Mouse (Mus musculus) midbrain, embryonic 13.5 days (tissue): Measurements from ENCODE around the gene Itpkb. TPM values are rescaled to one million over a fixed set of nuclear protein-coding genes. Genes with fewer than 3 reads are reported as not detected.
A peak's percentile ranks its signal among the peaks of the same experiment; 100 is the strongest.

Experiments
- ATAC-seq: fragments of 200-750 bp; cut with Nextera tagmentation; 2 replicates; pipeline ENCODE4 v1.8.0; 2017; ENCODE audit warnings: mild to moderate bottlenecking, moderate TSS enrichment, moderate library complexity
- H3K27ac ChIP-seq: fragments of 300-500 bp; sonication (generic); 2 replicates; pipeline ENCODE4 v1.5.1; 2015; ENCODE audit warnings: inconsistent platforms, mild to moderate bottlenecking, moderate library complexity
- H3K27me3 ChIP-seq: fragments of 300-500 bp; sonication (generic); 2 replicates; pipeline ENCODE4 v1.6.1; 2015; ENCODE audit warnings: mild to moderate bottlenecking, inconsistent platforms
- H3K36me3 ChIP-seq: fragments of 300-500 bp; sonication (generic); 2 replicates; pipeline ENCODE4 v1.6.1; 2015; ENCODE audit warnings: mild to moderate bottlenecking, inconsistent platforms
- H3K4me1 ChIP-seq: fragments of 300-500 bp; sonication (generic); replicated peaks from 2 replicates; pipeline ENCODE4 v1.6.1; 2015; ENCODE audit warnings: inconsistent platforms
- H3K4me2 ChIP-seq: fragments of 300-500 bp; sonication (generic); replicated peaks from 2 replicates; pipeline ENCODE4 v1.6.1; 2015; ENCODE audit warnings: moderate library complexity, mild to moderate bottlenecking, inconsistent platforms
- H3K4me3 ChIP-seq: fragments of 300-500 bp; sonication (generic); replicated peaks from 2 replicates; pipeline ENCODE4 v1.5.1; 2015; ENCODE audit warnings: mild to moderate bottlenecking, inconsistent platforms
- H3K9ac ChIP-seq: fragments of 300-500 bp; sonication (generic); replicated peaks from 2 replicates; pipeline ENCODE4 v1.6.1; 2015; ENCODE audit warnings: mild to moderate bottlenecking, inconsistent platforms
- H3K9me3 ChIP-seq: fragments of 300-500 bp; sonication (generic); 2 replicates; pipeline ENCODE4 v1.6.1; 2016; ENCODE audit warnings: mild to moderate bottlenecking, inconsistent platforms
- WGBS: fragments of 180-500 bp; shearing (Covaris S2); methylation state at CpG from one replicate; pipeline ENCODE4 v1.1.7; 2015; 5-methylcytosine and 5-hydroxymethylcytosine counted together
- polyA plus RNA-seq: library from polyadenylated mRNA; unstranded; fragments of >200 nt; fragmentation: Nextera tagmentation; extraction: Ambion mirVana; gene quantifications from 2 replicates; pipeline ENCODE4 v1.2.1, GENCODE M21; 2015

Gene Itpkb
- polyA plus RNA-seq, 1 experiment from 2014 or later, result 2.5 TPM

GRCm38 (mm10) chr1:180300997-180301396 lies 29.3 kb upstream of the Itpkb start:
- whole genome bisulfite sequencing, result 44% methylated on average over 4 of the region's 4 CpGs

GRCm38 (mm10) chr1:180302253-180303120 lies 27.8 kb upstream of the Itpkb start:
- H3K27me3 ChIP-seq, result no peaks in the 10 kb centered on the region
- H3K4me2 ChIP-seq, result no peak overlapping the region
- H3K9me3 ChIP-seq, result no peaks in the 10 kb centered on the region
- no peak for ATAC-seq
- H3K4me3 ChIP-seq, result no peak overlapping the region
- H3K27ac ChIP-seq, result no peak overlapping the region
- H3K9ac ChIP-seq, result no peak overlapping the region
- WGBS, result 67% methylated on average over 12 of the region's 12 CpGs
- no peaks in the 10 kb centered on the region for H3K36me3 ChIP-seq
- H3K4me1 ChIP-seq, result peaks cover 11% of the 10 kb centered on the region

More at GRCm38 (mm10) chr1:180300997-180301396, 29.3 kb upstream of the Itpkb start:
- Histone ChIP-seq H3K9ac (no peak overlapping the region), H3K4me1 (peaks cover 12% of the 10 kb centered on the region), H3K4me2 (no peak overlapping the region), H3K36me3 (no peaks in the 10 kb centered on the region), H3K9me3 (no peaks in the 10 kb centered on the region), H3K27ac (no peak overlapping the region), H3K4me3 (no peak overlapping the region), H3K27me3 (no peaks in the 10 kb centered on the region)
- no peak for ATAC-seq

GRCm38 (mm10) chr1:180303600-180303999 lies 26.7 kb upstream of the Itpkb start:
- H3K27ac ChIP-seq, result no peak overlapping the region
- no peak overlapping the region for H3K9ac ChIP-seq
- ATAC-seq, result no peak
- no peak overlapping the region for H3K4me3 ChIP-seq
- H3K4me2 ChIP-seq, result no peak overlapping the region
- no peaks in the 10 kb centered on the region for H3K9me3 ChIP-seq
- H3K4me1 ChIP-seq, result peaks cover 11% of the 10 kb centered on the region
- no peaks in the 10 kb centered on the region for H3K27me3 ChIP-seq
- 51% methylated on average over 5 of the region's 5 CpGs for WGBS
- no peaks in the 10 kb centered on the region for H3K36me3 ChIP-seq

- Histone ChIP-seq H3K36me3 (no peaks in the 10 kb centered on the region), H3K9ac (no peak overlapping the region), H3K9me3 (no peaks in the 10 kb centered on the region), H3K4me3 (no peak overlapping the region), H3K27ac (no peak overlapping the region), H3K27me3 (peaks cover 3% of the 10 kb centered on the region; the same call in 1 of the 2 replicates), H3K4me1 (peaks cover 11% of the 10 kb centered on the region), H3K4me2 (no peak overlapping the region)
- 82% methylated on average over 9 of the region's 9 CpGs for WGBS
- no peak for ATAC-seq
Measured at GRCm38 (mm10) chr1:180306889-180307288, 23.4 kb upstream of the Itpkb start.

- no peak overlapping the region for H3K4me2 ChIP-seq
- 51% methylated on average over 2 of the region's 2 CpGs for whole genome bisulfite sequencing
- peaks cover 18% of the 10 kb centered on the region for H3K4me1 ChIP-seq
- no peak overlapping the region for H3K9ac ChIP-seq
- peaks cover 3% of the 10 kb centered on the region; the same call in 1 of the 2 replicates for H3K27me3 ChIP-seq
- no peak overlapping the region for H3K4me3 ChIP-seq
- no peaks in the 10 kb centered on the region for H3K36me3 ChIP-seq
- ATAC-seq, result no peak
- no peak overlapping the region for H3K27ac ChIP-seq
- H3K9me3 ChIP-seq, result no peaks in the 10 kb centered on the region
Measured at GRCm38 (mm10) chr1:180307661-180308060, 22.6 kb upstream of the Itpkb start.

- H3K27me3 ChIP-seq, result peaks cover 3% of the 10 kb centered on the region; the same call in 1 of the 2 replicates
- 74% methylated on average over 4 of the region's 4 CpGs for WGBS
- no peak overlapping the region for H3K4me2 ChIP-seq
- H3K9ac ChIP-seq, result no peak overlapping the region
- no peak overlapping the region for H3K4me3 ChIP-seq
- H3K9me3 ChIP-seq, result no peaks in the 10 kb centered on the region
- no peak for ATAC-seq
- no peaks in the 10 kb centered on the region for H3K36me3 ChIP-seq
- peaks cover 25% of the 10 kb centered on the region for H3K4me1 ChIP-seq
- H3K27ac ChIP-seq, result no peak overlapping the region
Measured at GRCm38 (mm10) chr1:180308897-180309296, 21.4 kb upstream of the Itpkb start.

- Histone ChIP-seq H3K4me1 (peaks cover 27% of the 10 kb centered on the region), H3K4me2 (no peak overlapping the region; the same call in 1 of the 2 replicates), H3K27ac (peak overlapping the region; percentile 70), H3K9me3 (no peaks in the 10 kb centered on the region), H3K9ac (no peak overlapping the region; the same call in 1 of the 2 replicates), H3K36me3 (no peaks in the 10 kb centered on the region), H3K4me3 (no peak overlapping the region), H3K27me3 (peaks cover 3% of the 10 kb centered on the region; the same call in 1 of the 2 replicates)
- ATAC-seq, result no peak
- 58% methylated on average over 6 of the region's 6 CpGs for WGBS
Measured at GRCm38 (mm10) chr1:180312286-180312685, 18.0 kb upstream of the Itpkb start.

- 23% methylated on average over 6 of the region's 6 CpGs for WGBS
- H3K4me2 ChIP-seq, result peak overlapping the region; percentile 53
- peak; percentile 77 for ATAC-seq
- H3K27me3 ChIP-seq, result peaks cover 3% of the 10 kb centered on the region; the same call in 1 of the 2 replicates
- H3K9me3 ChIP-seq, result no peaks in the 10 kb centered on the region
- peaks cover 23% of the 10 kb centered on the region for H3K4me1 ChIP-seq
- H3K27ac ChIP-seq, result peak overlapping the region; percentile 70
- peak overlapping the region; percentile 29; the same call in 1 of the 2 replicates for H3K4me3 ChIP-seq
- no peaks in the 10 kb centered on the region for H3K36me3 ChIP-seq
- H3K9ac ChIP-seq, result peak overlapping the region; percentile 33; the same call in 1 of the 2 replicates
Measured at GRCm38 (mm10) chr1:180312792-180313311, 17.4 kb upstream of the Itpkb start.

GRCm38 (mm10) chr1:180313517-180314440 lies 16.5 kb upstream of the Itpkb start:
- peak overlapping the region; percentile 53 for H3K4me2 ChIP-seq
- H3K4me1 ChIP-seq, result peaks cover 22% of the 10 kb centered on the region
- H3K9me3 ChIP-seq, result no peaks in the 10 kb centered on the region
- peak overlapping the region; percentile 33; the same call in 1 of the 2 replicates for H3K9ac ChIP-seq
- peak; percentile 85 for ATAC-seq
- H3K27ac ChIP-seq, result peak overlapping the region; percentile 70; the same call in 1 of the 2 replicates
- no peaks in the 10 kb centered on the region for H3K36me3 ChIP-seq
- peak overlapping the region; percentile 29 for H3K4me3 ChIP-seq
- 11% methylated on average over 20 of the region's 20 CpGs for WGBS
- H3K27me3 ChIP-seq, result peaks cover 3% of the 10 kb centered on the region; the same call in 1 of the 2 replicates

GRCm38 (mm10) chr1:180314641-180315040 lies 15.6 kb upstream of the Itpkb start:
- Histone ChIP-seq H3K27ac (no peak overlapping the region), H3K36me3 (no peaks in the 10 kb centered on the region), H3K4me1 (peaks cover 22% of the 10 kb centered on the region), H3K4me2 (no peak overlapping the region), H3K27me3 (peaks cover 3% of the 10 kb centered on the region; the same call in 1 of the 2 replicates), H3K9me3 (no peaks in the 10 kb centered on the region), H3K4me3 (no peak overlapping the region), H3K9ac (no peak overlapping the region)
- 87% methylated on average over 11 of the region's 11 CpGs for WGBS
- no peak for ATAC-seq

- no peak overlapping the region for H3K4me2 ChIP-seq
- H3K36me3 ChIP-seq, result no peaks in the 10 kb centered on the region
- no peak overlapping the region for H3K27ac ChIP-seq
- no peak for ATAC-seq
- no peak overlapping the region for H3K4me3 ChIP-seq
- H3K4me1 ChIP-seq, result peaks cover 26% of the 10 kb centered on the region
- H3K9me3 ChIP-seq, result no peaks in the 10 kb centered on the region
- H3K9ac ChIP-seq, result no peak overlapping the region
- WGBS, result 76% methylated on average over 3 of the region's 3 CpGs
- peaks cover 3% of the 10 kb centered on the region; the same call in 1 of the 2 replicates for H3K27me3 ChIP-seq
Measured at GRCm38 (mm10) chr1:180315127-180315526, 15.2 kb upstream of the Itpkb start.
